Mouse (Mus musculus): ENCODE results near the gene Mgea5.

- TF ChIP-seq POLR2A (IDR thresholded peaks at IDR 0.05; ENCODE audit: low read depth, low read length), result no peak
- no peak for TF ChIP-seq CHD2 (IDR thresholded peaks at IDR 0.05; ENCODE audit: low read length)
- no peak for TF ChIP-seq ETS1 (conservative IDR thresholded peaks at IDR 0.05; ENCODE audit: low read depth, low read length)
- TF ChIP-seq GABPA (IDR thresholded peaks at IDR 0.05; ENCODE audit: insufficient replicate concordance, low read depth, low read length), result no peak
Measured at GRCm38 (mm10) chr19:45811028-45811674, 27.5 kb upstream of the Mgea5 start.

All from CH12.LX (cell line).